Mouse (Mus musculus): Measurements from ENCODE around the gene Klhl3. TPM values are rescaled to one million over a fixed set of nuclear protein-coding genes. Genes with fewer than 3 reads are reported as not detected.

Klhl3 gene
- polyA plus RNA-seq, 1 experiment from 2014 or later: 1.1 TPM

- no peaks in the 10 kb centered on the region for H3K36me3 ChIP-seq (replicated peaks)
- no peak overlapping the region for H3K27ac ChIP-seq (replicated peaks)
- no peaks in the 10 kb centered on the region for H3K27me3 ChIP-seq
- WGBS (ENCODE audit: insufficient replicate concordance): 73% methylated on average over 9 of the region's 9 CpGs
- H3K9ac ChIP-seq: no peak overlapping the region
- H3K9me3 ChIP-seq (replicated peaks): no peaks in the 10 kb centered on the region
- H3K4me2 ChIP-seq: no peak overlapping the region
- no peak for ATAC-seq (ENCODE audit: insufficient read depth)
- no peak overlapping the region for H3K4me3 ChIP-seq (replicated peaks)
- no peaks in the 10 kb centered on the region for H3K4me1 ChIP-seq (replicated peaks)
Observed at GRCm38 (mm10) chr13:58023001-58023560, 90.3 kb downstream of the Klhl3 start.

GRCm38 (mm10) chr13:58020428-58020827 is 93.0 kb downstream of the Klhl3 start:
- H3K4me1 ChIP-seq (replicated peaks): no peaks in the 10 kb centered on the region
- ATAC-seq (ENCODE audit: insufficient read depth): no peak
- no peak overlapping the region for H3K4me3 ChIP-seq (replicated peaks)
- H3K9me3 ChIP-seq (replicated peaks): no peaks in the 10 kb centered on the region
- H3K9ac ChIP-seq: no peak overlapping the region
- no peaks in the 10 kb centered on the region for H3K27me3 ChIP-seq
- no peak overlapping the region for H3K27ac ChIP-seq (replicated peaks)
- WGBS (ENCODE audit: insufficient replicate concordance): 21% methylated on average over 10 of the region's 10 CpGs
- H3K36me3 ChIP-seq (replicated peaks): no peaks in the 10 kb centered on the region
- H3K4me2 ChIP-seq: no peak overlapping the region

GRCm38 (mm10) chr13:58017298-58017697 is 96.1 kb downstream of the Klhl3 start:
- no peak overlapping the region for H3K4me3 ChIP-seq (replicated peaks)
- no peaks in the 10 kb centered on the region for H3K36me3 ChIP-seq (replicated peaks)
- no peaks in the 10 kb centered on the region for H3K9me3 ChIP-seq (replicated peaks)
- H3K27me3 ChIP-seq: no peaks in the 10 kb centered on the region
- no peak for ATAC-seq (ENCODE audit: insufficient read depth)
- no peaks in the 10 kb centered on the region for H3K4me1 ChIP-seq (replicated peaks)
- H3K4me2 ChIP-seq: no peak overlapping the region
- WGBS (ENCODE audit: insufficient replicate concordance): 67% methylated on average over 6 of the region's 6 CpGs
- H3K9ac ChIP-seq: no peak overlapping the region
- H3K27ac ChIP-seq (replicated peaks): no peak overlapping the region

GRCm38 (mm10) chr13:58012067-58012925 is 101.1 kb downstream of the Klhl3 start:
- Histone ChIP-seq H3K9me3 (replicated peaks) (no peaks in the 10 kb centered on the region), H3K36me3 (replicated peaks) (no peaks in the 10 kb centered on the region), H3K4me3 (replicated peaks) (no peak overlapping the region), H3K4me1 (replicated peaks) (no peaks in the 10 kb centered on the region), H3K9ac (no peak overlapping the region), H3K27ac (replicated peaks) (no peak overlapping the region), H3K27me3 (no peaks in the 10 kb centered on the region), H3K4me2 (no peak overlapping the region)
- ATAC-seq (ENCODE audit: insufficient read depth): no peak
- 57% methylated on average over 14 of the region's 14 CpGs for WGBS (ENCODE audit: insufficient replicate concordance)

GRCm38 (mm10) chr13:58011526-58011925 is 101.9 kb downstream of the Klhl3 start:
- Histone ChIP-seq H3K27me3 (no peaks in the 10 kb centered on the region), H3K36me3 (replicated peaks) (no peaks in the 10 kb centered on the region), H3K9ac (no peak overlapping the region), H3K9me3 (replicated peaks) (no peaks in the 10 kb centered on the region), H3K4me1 (replicated peaks) (no peaks in the 10 kb centered on the region), H3K4me3 (replicated peaks) (no peak overlapping the region), H3K27ac (replicated peaks) (no peak overlapping the region), H3K4me2 (no peak overlapping the region)
- WGBS (ENCODE audit: insufficient replicate concordance): 60% methylated on average over 2 of the region's 2 CpGs
- no peak for ATAC-seq (ENCODE audit: insufficient read depth)

- no peak for ATAC-seq (ENCODE audit: insufficient read depth)
- no peaks in the 10 kb centered on the region for H3K9me3 ChIP-seq (replicated peaks)
- H3K36me3 ChIP-seq (replicated peaks): no peaks in the 10 kb centered on the region
- no peak overlapping the region for H3K27ac ChIP-seq (replicated peaks)
- no peak overlapping the region for H3K4me3 ChIP-seq (replicated peaks)
- WGBS (ENCODE audit: insufficient replicate concordance): 77% methylated on average over 7 of the region's 7 CpGs
- no peak overlapping the region for H3K9ac ChIP-seq
- no peaks in the 10 kb centered on the region for H3K4me1 ChIP-seq (replicated peaks)
- H3K27me3 ChIP-seq: no peaks in the 10 kb centered on the region
- no peak overlapping the region for H3K4me2 ChIP-seq
Observed at GRCm38 (mm10) chr13:58010416-58010815, 103.0 kb downstream of the Klhl3 start.

- no peak overlapping the region for H3K27ac ChIP-seq (replicated peaks)
- 68% methylated on average over 13 of the region's 13 CpGs for WGBS (ENCODE audit: insufficient replicate concordance)
- H3K4me3 ChIP-seq (replicated peaks): no peak overlapping the region
- no peak overlapping the region for H3K4me2 ChIP-seq
- no peak overlapping the region for H3K9ac ChIP-seq
- no peaks in the 10 kb centered on the region for H3K27me3 ChIP-seq
- ATAC-seq (ENCODE audit: insufficient read depth): no peak
- H3K36me3 ChIP-seq (replicated peaks): no peaks in the 10 kb centered on the region
- no peaks in the 10 kb centered on the region for H3K9me3 ChIP-seq (replicated peaks)
- no peaks in the 10 kb centered on the region for H3K4me1 ChIP-seq (replicated peaks)
Observed at GRCm38 (mm10) chr13:58009275-58009674, 104.1 kb downstream of the Klhl3 start.

- no peak overlapping the region for H3K27ac ChIP-seq (replicated peaks)
- H3K9ac ChIP-seq: no peak overlapping the region
- no peak overlapping the region for H3K4me2 ChIP-seq
- H3K9me3 ChIP-seq (replicated peaks): no peaks in the 10 kb centered on the region
- 72% methylated on average over 5 of the region's 5 CpGs for WGBS (ENCODE audit: insufficient replicate concordance)
- no peaks in the 10 kb centered on the region for H3K36me3 ChIP-seq (replicated peaks)
- no peaks in the 10 kb centered on the region for H3K27me3 ChIP-seq
- ATAC-seq (ENCODE audit: insufficient read depth): no peak
- H3K4me1 ChIP-seq (replicated peaks): no peaks in the 10 kb centered on the region
- no peak overlapping the region for H3K4me3 ChIP-seq (replicated peaks)
Observed at GRCm38 (mm10) chr13:58008038-58008364, 105.4 kb downstream of the Klhl3 start.

- H3K4me1 ChIP-seq (replicated peaks): no peaks in the 10 kb centered on the region
- no peak overlapping the region for H3K4me2 ChIP-seq
- no peak overlapping the region for H3K4me3 ChIP-seq (replicated peaks)
- no peaks in the 10 kb centered on the region for H3K9me3 ChIP-seq (replicated peaks)
- ATAC-seq (ENCODE audit: insufficient read depth): no peak
- no peaks in the 10 kb centered on the region for H3K36me3 ChIP-seq (replicated peaks)
- H3K27ac ChIP-seq (replicated peaks): no peak overlapping the region
- no peaks in the 10 kb centered on the region for H3K27me3 ChIP-seq
- WGBS (ENCODE audit: insufficient replicate concordance): 58% methylated on average over 16 of the region's 16 CpGs
- H3K9ac ChIP-seq: no peak overlapping the region
Observed at GRCm38 (mm10) chr13:58007256-58008037, 105.9 kb downstream of the Klhl3 start.

- H3K27me3 ChIP-seq: no peaks in the 10 kb centered on the region
- no peak overlapping the region for H3K4me2 ChIP-seq
- 82% methylated on average over 3 of the region's 3 CpGs for WGBS (ENCODE audit: insufficient replicate concordance)
- H3K9me3 ChIP-seq (replicated peaks): no peaks in the 10 kb centered on the region
- H3K4me3 ChIP-seq (replicated peaks): no peak overlapping the region
- no peaks in the 10 kb centered on the region for H3K36me3 ChIP-seq (replicated peaks)
- no peak overlapping the region for H3K27ac ChIP-seq (replicated peaks)
- no peak for ATAC-seq (ENCODE audit: insufficient read depth)
- H3K4me1 ChIP-seq (replicated peaks): no peaks in the 10 kb centered on the region
- no peak overlapping the region for H3K9ac ChIP-seq
Observed at GRCm38 (mm10) chr13:58001792-58002191, 111.6 kb downstream of the Klhl3 start.

- Histone ChIP-seq H3K9me3 (replicated peaks) (no peaks in the 10 kb centered on the region), H3K27me3 (no peaks in the 10 kb centered on the region), H3K9ac (no peak overlapping the region), H3K27ac (replicated peaks) (no peak overlapping the region), H3K36me3 (replicated peaks) (no peaks in the 10 kb centered on the region), H3K4me3 (replicated peaks) (no peak overlapping the region), H3K4me1 (replicated peaks) (no peaks in the 10 kb centered on the region), H3K4me2 (no peak overlapping the region)
- 50% methylated on average over 11 of the region's 11 CpGs for WGBS (ENCODE audit: insufficient replicate concordance)
- ATAC-seq (ENCODE audit: insufficient read depth): no peak
Observed at GRCm38 (mm10) chr13:57996536-57996935, 116.9 kb downstream of the Klhl3 start.

Measured in liver, embryonic 15.5 days (tissue).